Mouse (Mus musculus) B cell, adult 2 months (primary cell): ENCODE results near the gene Prpsap1.
"Not testable (repeated sequence)": the region's sequence is repeated elsewhere in the genome, so short reads cannot be mapped to it uniquely, and the experiment has no call there.

ENCODE experiments used
- DNase-seq, 2 experiments: peaks; one replicate each; pipeline ENCODE4 v3.0.0; 2022

Prpsap1 gene

GRCm38 (mm10) chr11:116426852-116427575 lies 67.0 kb downstream of the Prpsap1 start:
- DNase-seq = no peak

- not testable (repeated sequence) for DNase-seq
Observed at GRCm38 (mm10) chr11:116426328-116426727, 67.7 kb downstream of the Prpsap1 start.

- DNase-seq = no peak
Observed at GRCm38 (mm10) chr11:116424621-116425407, 69.2 kb downstream of the Prpsap1 start.

- peak; percentile 84 to 88 for DNase-seq
Observed at GRCm38 (mm10) chr11:116423782-116424620, 70.0 kb downstream of the Prpsap1 start.

GRCm38 (mm10) chr11:116423214-116423613 lies 70.8 kb downstream of the Prpsap1 start:
- DNase-seq = peak in 1 of 2 experiments; percentile 42

- no peak for DNase-seq
Observed at GRCm38 (mm10) chr11:116422562-116422961, 71.4 kb downstream of the Prpsap1 start.

- no peak for DNase-seq
Observed at GRCm38 (mm10) chr11:116421102-116421501, 72.9 kb downstream of the Prpsap1 start.
